Mouse (Mus musculus) urinary bladder, postnatal 25 days (tissue): ENCODE measurements around the gene Gpr35.
A peak's percentile ranks its signal among the peaks of the same experiment; 100 is the strongest.

Experiments
- DNase-seq: peaks from one replicate; pipeline ENCODE4 v3.0.0; 2022; ENCODE audit warnings: low spot score

The Gpr35 gene

GRCm38 (mm10) chr1:92981056-92981845 lies 30.6 kb downstream of the Gpr35 start:
- no peak for DNase-seq

- no peak for DNase-seq
Measured at GRCm38 (mm10) chr1:92982931-92983605, 32.4 kb downstream of the Gpr35 start.

- DNase-seq = no peak
Measured at GRCm38 (mm10) chr1:92984999-92985398, 34.3 kb downstream of the Gpr35 start.

- no peak for DNase-seq
Measured at GRCm38 (mm10) chr1:92988894-92989293, 38.2 kb downstream of the Gpr35 start.

- DNase-seq = no peak
Measured at GRCm38 (mm10) chr1:92989891-92990290, 39.2 kb downstream of the Gpr35 start.

GRCm38 (mm10) chr1:92992214-92992855 lies 41.7 kb downstream of the Gpr35 start:
- DNase-seq = no peak

GRCm38 (mm10) chr1:92992880-92993279 lies 42.2 kb downstream of the Gpr35 start:
- no peak for DNase-seq

GRCm38 (mm10) chr1:93006061-93006460 lies 55.4 kb downstream of the Gpr35 start, which contains the start of gene Aqp12:
Gene Aqp12, plus strand, starts transcription at chr1:93006334.
- DNase-seq = no peak

GRCm38 (mm10) chr1:93009196-93009595 lies 58.5 kb downstream of the Gpr35 start:
- no peak for DNase-seq

GRCm38 (mm10) chr1:93010731-93011130 lies 60.1 kb downstream of the Gpr35 start:
- DNase-seq = no peak

GRCm38 (mm10) chr1:93012103-93012585 lies 61.5 kb downstream of the Gpr35 start:
- DNase-seq = no peak

- no peak for DNase-seq
Measured at GRCm38 (mm10) chr1:93013367-93013766, 62.7 kb downstream of the Gpr35 start.

GRCm38 (mm10) chr1:93014460-93014859 lies 63.8 kb downstream of the Gpr35 start:
- peak; percentile 75 for DNase-seq

- DNase-seq = no peak
Measured at GRCm38 (mm10) chr1:93015136-93015535, 64.5 kb downstream of the Gpr35 start.

- no peak for DNase-seq
Measured at GRCm38 (mm10) chr1:93018716-93019115, 68.1 kb downstream of the Gpr35 start.

- DNase-seq = no peak
Measured at GRCm38 (mm10) chr1:93020602-93021001, 69.9 kb downstream of the Gpr35 start.

- DNase-seq = no peak
Measured at GRCm38 (mm10) chr1:93026600-93026999, 75.9 kb downstream of the Gpr35 start.

GRCm38 (mm10) chr1:93029387-93029786 lies 78.7 kb downstream of the Gpr35 start:
- no peak for DNase-seq

- no peak for DNase-seq
Measured at GRCm38 (mm10) chr1:93030060-93030459, 79.4 kb downstream of the Gpr35 start.

GRCm38 (mm10) chr1:93031199-93031598 lies 80.5 kb downstream of the Gpr35 start:
- no peak for DNase-seq

GRCm38 (mm10) chr1:93033989-93034388 lies 83.3 kb downstream of the Gpr35 start:
- no peak for DNase-seq

GRCm38 (mm10) chr1:93035981-93036380 lies 85.3 kb downstream of the Gpr35 start:
- DNase-seq = no peak
